Mouse (Mus musculus): Measurements from ENCODE around the gene Pcdh15. TPM values are rescaled to one million over a fixed set of nuclear protein-coding genes. Genes with fewer than 3 reads are reported as not detected.

Pcdh15 gene
- total and polyA plus RNA-seq, 3 experiments: not detected

- no peaks in the 10 kb centered on the region for H3K79me2 ChIP-seq (ENCODE audit: control insufficient read depth, insufficient read depth, low read length, poor library complexity)
- no peaks in the 10 kb centered on the region for H3K36me3 ChIP-seq (ENCODE audit: control insufficient read depth in 1 of 2, insufficient read depth in 2 of 2, low read length in 2 of 2)
- H3K27ac ChIP-seq (ENCODE audit: control insufficient read depth, low read depth, low read length): no peak overlapping the region
- no peaks in the 10 kb centered on the region for H3K4me1 ChIP-seq (ENCODE audit: control insufficient read depth in 1 of 2, insufficient read depth in 2 of 2, low read length in 2 of 2)
- no peaks in the 10 kb centered on the region for H3K27me3 ChIP-seq (ENCODE audit: control insufficient read depth in 1 of 2, insufficient read depth in 2 of 2, low read length in 2 of 2)
- H3K9ac ChIP-seq (ENCODE audit: control insufficient read depth, low read depth, low read length, poor library complexity, severe bottlenecking): no peak overlapping the region
- no peak for DNase-seq (ENCODE audit: low read depth, low spot score)
- TF ChIP-seq TBP (IDR thresholded peaks at IDR 0.05; ENCODE audit: low read depth, low read length): no peak
- TF ChIP-seq NELFE (IDR thresholded peaks at IDR 0.05; ENCODE audit: low read depth, low read length): no peak
- no peak overlapping the region for H3K4me3 ChIP-seq (ENCODE audit: control insufficient read depth in 1 of 2, insufficient read depth in 1 of 2, low read depth in 2 of 2, low read length in 2 of 2)
- no peaks in the 10 kb centered on the region for H3K9me3 ChIP-seq (replicated peaks; ENCODE audit: insufficient read depth, low read length)
Observed at GRCm38 (mm10) chr10:73667501-73667900, 568.4 kb downstream of the Pcdh15 start.

GRCm38 (mm10) chr10:73700519-73701286 is 601.6 kb downstream of the Pcdh15 start:
- TF ChIP-seq SIN3A (IDR thresholded peaks at IDR 0.05; ENCODE audit: low read length) (no peak), GATA1 (IDR thresholded peaks at IDR 0.05; ENCODE audit: low read depth, low read length) (no peak), NRF1 (IDR thresholded peaks at IDR 0.05; ENCODE audit: insufficient read depth, low read depth, low read length, poor library complexity, severe bottlenecking) (no peak), SMC3 (IDR thresholded peaks at IDR 0.05; ENCODE audit: low read depth, low read length) (no peak), KAT2A (conservative IDR thresholded peaks at IDR 0.05; ENCODE audit: low read depth, low read length) (no peak), USF1 (IDR thresholded peaks at IDR 0.05; ENCODE audit: low read depth, low read length) (no peak), MAFK (IDR thresholded peaks at IDR 0.05; ENCODE audit: borderline replicate concordance, low read depth, low read length) (no peak), UBTF (IDR thresholded peaks at IDR 0.05; ENCODE audit: borderline replicate concordance, insufficient read depth, low read depth, low read length) (no peak)
- H3K27me3 ChIP-seq (ENCODE audit: control insufficient read depth in 1 of 2, insufficient read depth in 2 of 2, low read length in 2 of 2): no peaks in the 10 kb centered on the region
- no peak overlapping the region for H3K27ac ChIP-seq (ENCODE audit: control insufficient read depth, low read depth, low read length)
- no peak overlapping the region for H3K9ac ChIP-seq (ENCODE audit: control insufficient read depth, low read depth, low read length, poor library complexity, severe bottlenecking)
- H3K4me3 ChIP-seq (ENCODE audit: control insufficient read depth in 1 of 2, insufficient read depth in 1 of 2, low read depth in 2 of 2, low read length in 2 of 2): no peak overlapping the region
- no peak for DNase-seq (ENCODE audit: low read depth, low spot score)
- H3K9me3 ChIP-seq (replicated peaks; ENCODE audit: insufficient read depth, low read length): no peaks in the 10 kb centered on the region
- H3K36me3 ChIP-seq (ENCODE audit: control insufficient read depth in 1 of 2, insufficient read depth in 2 of 2, low read length in 2 of 2): no peaks in the 10 kb centered on the region
- no peaks in the 10 kb centered on the region for H3K79me2 ChIP-seq (ENCODE audit: control insufficient read depth, insufficient read depth, low read length, poor library complexity)
- H3K4me1 ChIP-seq (ENCODE audit: control insufficient read depth in 1 of 2, insufficient read depth in 2 of 2, low read length in 2 of 2): no peaks in the 10 kb centered on the region

GRCm38 (mm10) chr10:73725566-73726240 is 626.6 kb downstream of the Pcdh15 start:
- Histone ChIP-seq H3K27ac (ENCODE audit: control insufficient read depth, low read depth, low read length) (no peak overlapping the region), H3K36me3 (ENCODE audit: control insufficient read depth in 1 of 2, insufficient read depth in 2 of 2, low read length in 2 of 2) (no peaks in the 10 kb centered on the region), H3K27me3 (ENCODE audit: control insufficient read depth in 1 of 2, insufficient read depth in 2 of 2, low read length in 2 of 2) (no peaks in the 10 kb centered on the region), H3K9me3 (replicated peaks; ENCODE audit: insufficient read depth, low read length) (no peaks in the 10 kb centered on the region), H3K79me2 (ENCODE audit: control insufficient read depth, insufficient read depth, low read length, poor library complexity) (no peaks in the 10 kb centered on the region), H3K4me1 (ENCODE audit: control insufficient read depth in 1 of 2, insufficient read depth in 2 of 2, low read length in 2 of 2) (no peaks in the 10 kb centered on the region), H3K4me3 (ENCODE audit: control insufficient read depth in 1 of 2, insufficient read depth in 1 of 2, low read depth in 2 of 2, low read length in 2 of 2) (no peak overlapping the region), H3K9ac (ENCODE audit: control insufficient read depth, low read depth, low read length, poor library complexity, severe bottlenecking) (no peak overlapping the region)
- DNase-seq (ENCODE audit: low read depth, low spot score): no peak
- TF ChIP-seq ELF1 (IDR thresholded peaks at IDR 0.05; ENCODE audit: low read depth, low read length) (no peak), TAL1 (IDR thresholded peaks at IDR 0.05; ENCODE audit: low read length) (no peak), MYB (IDR thresholded peaks at IDR 0.05; ENCODE audit: low read depth, low read length) (no peak), CHD1 (IDR thresholded peaks at IDR 0.05; ENCODE audit: low read depth, low read length) (no peak), POLR2A (IDR thresholded peaks at IDR 0.05; ENCODE audit: control insufficient read depth in 1 of 2, insufficient read depth in 1 of 2, low read depth in 1 of 2, low read length in 2 of 2, poor library complexity in 1 of 2) (no peak), USF1 (IDR thresholded peaks at IDR 0.05; ENCODE audit: low read depth, low read length) (no peak), CHD2 (IDR thresholded peaks at IDR 0.05; ENCODE audit: low read length) (no peak), POLR2AphosphoS5 (IDR thresholded peaks at IDR 0.05; ENCODE audit: borderline replicate concordance, low read depth, low read length) (no peak), NELFE (IDR thresholded peaks at IDR 0.05; ENCODE audit: low read depth, low read length) (no peak), UBTF (IDR thresholded peaks at IDR 0.05; ENCODE audit: borderline replicate concordance, insufficient read depth, low read depth, low read length) (no peak), MEF2A (IDR thresholded peaks at IDR 0.05; ENCODE audit: extremely low read depth, insufficient replicate concordance, low read depth, low read length, poor library complexity, severe bottlenecking) (no peak), SIN3A (IDR thresholded peaks at IDR 0.05; ENCODE audit: low read length) (no peak), GATA1 (IDR thresholded peaks at IDR 0.05; ENCODE audit: low read depth, low read length) (no peak)

All from MEL (cell line).